Mouse (Mus musculus): ENCODE data around the gene Dhrs3. TPM values are rescaled to one million over a fixed set of nuclear protein-coding genes. Genes with fewer than 3 reads are reported as not detected.

The Dhrs3 gene
- total RNA-seq, 2 experiments from 2014 or later, result 28.6 to 29.6 TPM

GRCm38 (mm10) chr4:144961696-144962095 lies 69.1 kb downstream of the Dhrs3 start:
- TF ChIP-seq CTCF (IDR thresholded peaks at IDR 0.05), result no peak
- Histone ChIP-seq H3K4me3 (no peak overlapping the region), H3K27ac (no peak overlapping the region)
- intact Hi-C loops (cut with DNase I), result no loop called here
- no peak for DNase-seq (ENCODE audit: extremely low spot score in 1 of 2, low spot score in 2 of 2)

- TF ChIP-seq CTCF (IDR thresholded peaks at IDR 0.05), result no peak
- no peak for DNase-seq (ENCODE audit: extremely low spot score in 1 of 2, low spot score in 2 of 2)
- no peak overlapping the region for H3K27ac ChIP-seq
- intact Hi-C loops (cut with DNase I), result no loop called here
- H3K4me3 ChIP-seq, result no peak overlapping the region
Measured at GRCm38 (mm10) chr4:144965255-144965654, 72.6 kb downstream of the Dhrs3 start.

GRCm38 (mm10) chr4:144968371-144968770 lies 75.7 kb downstream of the Dhrs3 start:
- no peak for DNase-seq (ENCODE audit: extremely low spot score in 1 of 2, low spot score in 2 of 2)
- intact Hi-C loops (cut with DNase I), result no loop called here
- TF ChIP-seq CTCF (IDR thresholded peaks at IDR 0.05), result no peak
- H3K27ac ChIP-seq, result no peak overlapping the region
- no peak overlapping the region for H3K4me3 ChIP-seq

- Histone ChIP-seq H3K27ac (no peak overlapping the region), H3K4me3 (no peak overlapping the region)
- no peak for TF ChIP-seq CTCF (IDR thresholded peaks at IDR 0.05)
- intact Hi-C loops (cut with DNase I), result no loop called here
- DNase-seq (ENCODE audit: extremely low spot score in 1 of 2, low spot score in 2 of 2), result no peak
Measured at GRCm38 (mm10) chr4:144969030-144969429, 76.4 kb downstream of the Dhrs3 start.

DNA sequence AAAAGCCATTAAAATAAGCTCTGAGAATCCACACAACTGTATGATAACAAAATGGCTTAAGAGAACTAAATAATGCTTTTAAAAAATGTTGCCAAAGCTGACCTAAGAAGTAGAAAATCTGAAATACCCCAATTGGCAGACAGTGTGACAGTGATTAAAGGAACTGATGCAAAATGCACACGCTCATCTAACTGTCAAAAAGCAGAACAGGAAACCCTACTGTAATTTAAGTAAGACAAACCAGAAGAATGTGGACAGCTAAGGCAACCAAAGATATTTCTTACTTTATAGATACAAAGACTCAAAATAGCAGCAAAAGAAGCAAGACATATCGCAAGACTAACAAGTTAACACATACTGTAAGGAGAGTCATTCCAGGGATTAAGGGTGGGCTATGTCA lies 78.4 kb downstream of the Dhrs3 start:
- no peak for DNase-seq (ENCODE audit: extremely low spot score in 1 of 2, low spot score in 2 of 2)
- no peak overlapping the region for H3K27ac ChIP-seq
- intact Hi-C loops (cut with DNase I), result loop anchor here (5.0 kb wide), 1 partner anchor 79 kb away; the partner anchor contains the start of gene Dhrs3
- H3K4me3 ChIP-seq, result no peak overlapping the region
- TF ChIP-seq CTCF (IDR thresholded peaks at IDR 0.05), result no peak

GRCm38 (mm10) chr4:144972948-144973720 lies 80.5 kb downstream of the Dhrs3 start:
- H3K4me3 ChIP-seq, result no peak overlapping the region
- DNase-seq (ENCODE audit: extremely low spot score in 1 of 2, low spot score in 2 of 2), result no peak
- intact Hi-C loops (cut with DNase I), result loop anchor here (5.0 kb wide), 1 partner anchor 81 kb away; the partner anchor contains the start of gene Dhrs3
- H3K27ac ChIP-seq, result 0 out of 2 replicates have a peak overlapping the region, but pooled peaks have one; percentile 3
- TF ChIP-seq CTCF (IDR thresholded peaks at IDR 0.05), result no peak

GRCm38 (mm10) chr4:144974458-144974857 lies 81.8 kb downstream of the Dhrs3 start:
- Histone ChIP-seq H3K27ac (no peak overlapping the region), H3K4me3 (no peak overlapping the region)
- no peak for DNase-seq (ENCODE audit: extremely low spot score in 1 of 2, low spot score in 2 of 2)
- intact Hi-C loops (cut with DNase I), result loop anchor here (5.0 kb wide), 1 partner anchor 82 kb away; the partner anchor contains the start of gene Dhrs3
- no peak for TF ChIP-seq CTCF (IDR thresholded peaks at IDR 0.05)

DNA sequence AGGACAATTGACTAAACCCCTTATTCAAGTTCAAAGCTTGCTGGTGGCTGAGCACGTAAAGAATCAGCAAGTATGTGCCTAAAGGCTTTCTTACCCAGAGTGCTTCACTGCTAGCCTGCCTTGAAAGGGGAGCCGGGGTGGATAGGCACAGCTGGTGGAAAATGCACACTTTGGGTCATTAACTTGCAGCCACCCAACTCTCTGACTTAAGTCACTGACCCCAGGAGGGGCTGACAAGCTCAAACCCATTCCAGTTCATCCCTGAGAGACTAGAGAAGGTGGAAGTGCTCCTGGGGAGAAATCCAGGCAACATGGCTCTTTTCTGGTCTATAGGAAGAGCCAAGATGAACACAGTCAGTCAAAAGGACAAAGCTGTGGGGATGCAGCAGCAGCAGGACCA lies 82.9 kb downstream of the Dhrs3 start:
- H3K4me3 ChIP-seq, result no peak overlapping the region
- no peak overlapping the region for H3K27ac ChIP-seq
- no peak for DNase-seq (ENCODE audit: extremely low spot score in 1 of 2, low spot score in 2 of 2)
- TF ChIP-seq CTCF (IDR thresholded peaks at IDR 0.05), result no peak
- intact Hi-C loops (cut with DNase I), result no loop called here

GRCm38 (mm10) chr4:144977057-144977456 lies 84.4 kb downstream of the Dhrs3 start:
- Histone ChIP-seq H3K4me3 (no peak overlapping the region), H3K27ac (no peak overlapping the region)
- TF ChIP-seq CTCF (IDR thresholded peaks at IDR 0.05), result no peak
- intact Hi-C loops (cut with DNase I), result no loop called here
- no peak for DNase-seq (ENCODE audit: extremely low spot score in 1 of 2, low spot score in 2 of 2)

Other genes with a start within 250 kb of the Dhrs3 start
- gene Gm436, start 206.5 kb upstream of the Dhrs3 start, total RNA-seq (2021), result not detected
- gene Gm13178, start 171.4 kb upstream of the Dhrs3 start, total RNA-seq (2021), result not detected
- not detected for gene Gm438, start 106.2 kb upstream of the Dhrs3 start, total RNA-seq (2021)